Mouse (Mus musculus): ENCODE data around the gene Cd244a.

Cd244a gene

GRCm38 (mm10) chr1:171558898-171559297, at the start of gene Cd244a:
TSS of gene Cd244a (plus strand) at chr1:171559193.
- DNase-seq (ENCODE audit: low spot score in 2 of 2): no peak

- no peak for DNase-seq (ENCODE audit: low spot score in 2 of 2)
Measured at GRCm38 (mm10) chr1:171513234-171513633, 45.8 kb upstream of the Cd244a start.

GRCm38 (mm10) chr1:171513760-171514159, 45.2 kb upstream of the Cd244a start:
- no peak for DNase-seq (ENCODE audit: low spot score in 2 of 2)

GRCm38 (mm10) chr1:171515039-171515438, 44.0 kb upstream of the Cd244a start:
- DNase-seq (ENCODE audit: low spot score in 2 of 2): no peak

GRCm38 (mm10) chr1:171515557-171515956, 43.4 kb upstream of the Cd244a start:
- no peak for DNase-seq (ENCODE audit: low spot score in 2 of 2)

GRCm38 (mm10) chr1:171531367-171531766, 27.6 kb upstream of the Cd244a start:
- DNase-seq (ENCODE audit: low spot score in 2 of 2): no peak

GRCm38 (mm10) chr1:171532830-171533229, 26.2 kb upstream of the Cd244a start:
- DNase-seq (ENCODE audit: low spot score in 2 of 2): no peak

GRCm38 (mm10) chr1:171534557-171534956, 24.4 kb upstream of the Cd244a start:
- no peak for DNase-seq (ENCODE audit: low spot score in 2 of 2)

- DNase-seq (ENCODE audit: low spot score in 2 of 2): no peak
Measured at GRCm38 (mm10) chr1:171535194-171535593, 23.8 kb upstream of the Cd244a start, which contains the start of gene Itln1. TSS of gene Itln1 (minus strand) at chr1:171535294.

- no peak for DNase-seq (ENCODE audit: low spot score in 2 of 2)
Measured at GRCm38 (mm10) chr1:171540694-171541093, 18.3 kb upstream of the Cd244a start.

- no peak for DNase-seq (ENCODE audit: low spot score in 2 of 2)
Measured at GRCm38 (mm10) chr1:171551326-171551725, 7.7 kb upstream of the Cd244a start.

- DNase-seq (ENCODE audit: low spot score in 2 of 2): no peak
Measured at GRCm38 (mm10) chr1:171552230-171552629, 6.8 kb upstream of the Cd244a start.

- no peak for DNase-seq (ENCODE audit: low spot score in 2 of 2)
Measured at GRCm38 (mm10) chr1:171553359-171554341, 5.3 kb upstream of the Cd244a start.

- no peak for DNase-seq (ENCODE audit: low spot score in 2 of 2)
Measured at GRCm38 (mm10) chr1:171556366-171556765, 2.6 kb upstream of the Cd244a start.

- DNase-seq (ENCODE audit: low spot score in 2 of 2): no peak
Measured at GRCm38 (mm10) chr1:171558407-171558806, 586 bp upstream of the Cd244a start.

- no peak for DNase-seq (ENCODE audit: low spot score in 2 of 2)
Measured at GRCm38 (mm10) chr1:171560262-171560661, 1.3 kb downstream of the Cd244a start.

GRCm38 (mm10) chr1:171561200-171561599, 2.2 kb downstream of the Cd244a start:
- DNase-seq (ENCODE audit: low spot score in 2 of 2): no peak

- no peak for DNase-seq (ENCODE audit: low spot score in 2 of 2)
Measured at GRCm38 (mm10) chr1:171561639-171562225, 2.7 kb downstream of the Cd244a start.

GRCm38 (mm10) chr1:171563042-171563441, 4.0 kb downstream of the Cd244a start:
- DNase-seq (ENCODE audit: low spot score in 2 of 2): no peak

GRCm38 (mm10) chr1:171564247-171564646, 5.3 kb downstream of the Cd244a start:
- no peak for DNase-seq (ENCODE audit: low spot score in 2 of 2)

- DNase-seq (ENCODE audit: low spot score in 2 of 2): no peak
Measured at GRCm38 (mm10) chr1:171565888-171566287, 6.9 kb downstream of the Cd244a start.

GRCm38 (mm10) chr1:171566777-171567176, 7.8 kb downstream of the Cd244a start:
- DNase-seq (ENCODE audit: low spot score in 2 of 2): peak in 1 of 2 experiments; percentile 4

GRCm38 (mm10) chr1:171568436-171568835, 9.4 kb downstream of the Cd244a start:
- no peak for DNase-seq (ENCODE audit: low spot score in 2 of 2)
